In genomic region chr1:185462889-185463288, GRCm38 (mm10) we compare ENCODE assay signal across 25 mouse cellular contexts. TPM values are rescaled to one million over a fixed set of nuclear protein-coding genes. Genes with fewer than 3 reads are reported as not detected.
DNase-seq lines count a peak whose midpoint lies in the region; ATAC-seq and TF ChIP-seq lines count a peak whose summit lies in the region.
"Had no signal": no experiment of that assay in that cellular context is flagged by ENCODE, and none has a peak within 500 bp of the region (broad histone marks: within the 10 kb centered on the region; RNA-seq: fewer than 3 reads in every experiment).

No protein-coding gene starts in this region.

- H3K4me1 ChIP-seq in liver, embryonic 12.5 days: peaks cover 98% of the 10 kb centered on the region
- H3K4me1 ChIP-seq in liver, embryonic 11.5 days (replicated peaks; ENCODE audit: control insufficient read depth, insufficient read depth, low read length): peaks cover 10% of the 10 kb centered on the region
- peaks cover 51 to 58% of the 10 kb centered on the region in 2 experiments for H3K4me1 ChIP-seq in liver, embryonic 14.5 days (replicated peaks; ENCODE audit: control insufficient read depth in 2 of 2, insufficient read depth in 2 of 2, low read length in 1 of 2)
- peaks cover 30% of the 10 kb centered on the region for H3K4me1 ChIP-seq in liver, postnatal 0 days (ENCODE audit: insufficient read depth)
- H3K4me1 ChIP-seq in heart, embryonic 11.5 days (ENCODE audit: control insufficient read depth, insufficient read depth, low read length): no peaks in the 10 kb centered on the region
- H3K4me1 ChIP-seq: embryonic facial prominence, embryonic 12.5 days; embryonic facial prominence, embryonic 15.5 days; hindbrain, embryonic 15.5 days had no signal

- peak overlapping the region; percentile 36 for H3K9ac ChIP-seq in liver, embryonic 12.5 days
- H3K9ac ChIP-seq in liver, embryonic 11.5 days (ENCODE audit: low read depth, low read length): no peak overlapping the region
- H3K9ac ChIP-seq in liver, embryonic 14.5 days (replicated peaks): peak overlapping the region; percentile 12
- H3K9ac ChIP-seq in liver, postnatal 0 days (replicated peaks): no peak overlapping the region
- no peak overlapping the region for H3K9ac ChIP-seq in heart, embryonic 11.5 days (ENCODE audit: low read depth, low read length)
- H3K9ac ChIP-seq: embryonic facial prominence, embryonic 12.5 days; embryonic facial prominence, embryonic 15.5 days; forebrain, embryonic 15.5 days; hindbrain, embryonic 12.5 days; hindbrain, embryonic 15.5 days had no signal

- H3K36me3 ChIP-seq in liver, embryonic 12.5 days: peaks cover 99% of the 10 kb centered on the region
- peaks cover 8% of the 10 kb centered on the region; the same call in 1 of the 2 replicates for H3K36me3 ChIP-seq in liver, embryonic 11.5 days (ENCODE audit: control insufficient read depth, insufficient read depth, low read length)
- peaks cover 92% of the 10 kb centered on the region for H3K36me3 ChIP-seq in liver, embryonic 14.5 days (replicated peaks; ENCODE audit: control insufficient read depth, insufficient read depth, low read depth)
- H3K36me3 ChIP-seq in liver, postnatal 0 days (replicated peaks; ENCODE audit: insufficient read depth, low read length): peaks cover 47% of the 10 kb centered on the region
- no peaks in the 10 kb centered on the region for H3K36me3 ChIP-seq in heart, embryonic 11.5 days (ENCODE audit: control insufficient read depth, insufficient read depth, low read length)
- H3K36me3 ChIP-seq: embryonic facial prominence, embryonic 12.5 days; embryonic facial prominence, embryonic 15.5 days; heart, embryonic 10.5 days; hindbrain, embryonic 12.5 days had no signal

- peak overlapping the region; percentile 72 for H3K27ac ChIP-seq in liver, embryonic 12.5 days
- H3K27ac ChIP-seq in liver, embryonic 11.5 days (ENCODE audit: low read depth, low read length): no peak overlapping the region
- H3K27ac ChIP-seq in liver, embryonic 14.5 days: peak overlapping the region; percentile 29; the same call in 1 of the 2 replicates
- H3K27ac ChIP-seq in liver, postnatal 0 days (ENCODE audit: low read depth): no peak overlapping the region
- no peak overlapping the region for H3K27ac ChIP-seq in heart, embryonic 11.5 days (ENCODE audit: low read depth, low read length)
- H3K27ac ChIP-seq: embryonic facial prominence, embryonic 12.5 days; embryonic facial prominence, embryonic 15.5 days; forebrain, embryonic 15.5 days; heart, adult 2 months; heart, embryonic 10.5 days; hindbrain, embryonic 12.5 days; hindbrain, embryonic 15.5 days had no signal

- no peak overlapping the region for H3K4me3 ChIP-seq in liver, embryonic 12.5 days
- H3K4me3 ChIP-seq in liver, embryonic 11.5 days (ENCODE audit: low read depth, low read length): no peak overlapping the region
- no peak overlapping the region for H3K4me3 ChIP-seq in liver, embryonic 14.5 days (ENCODE audit: insufficient read depth in 1 of 2, low read depth in 2 of 2, low read length in 2 of 2)
- H3K4me3 ChIP-seq in liver, postnatal 0 days (ENCODE audit: low read depth, low read length): no peak overlapping the region
- H3K4me3 ChIP-seq in heart, embryonic 11.5 days (ENCODE audit: low read depth, low read length): no peak overlapping the region
- H3K4me3 ChIP-seq: embryonic facial prominence, embryonic 12.5 days; embryonic facial prominence, embryonic 15.5 days; forebrain, embryonic 15.5 days; heart, adult 2 months; heart, embryonic 10.5 days; hindbrain, embryonic 12.5 days; hindbrain, embryonic 15.5 days had no signal

- TF ChIP-seq EP300 in liver, embryonic 14.5 days (IDR thresholded peaks at IDR 0.05; ENCODE audit: low read depth): no peak
- TF ChIP-seq EP300 in liver, postnatal 0 days (IDR thresholded peaks at IDR 0.05; ENCODE audit: low read depth): no peak

- no peaks in the 10 kb centered on the region for H3K27me3 ChIP-seq in liver, embryonic 12.5 days (replicated peaks)
- no peaks in the 10 kb centered on the region for H3K27me3 ChIP-seq in liver, embryonic 11.5 days (replicated peaks; ENCODE audit: control insufficient read depth, insufficient read depth, low read length)
- no peaks in the 10 kb centered on the region for H3K27me3 ChIP-seq in liver, embryonic 14.5 days (ENCODE audit: control insufficient read depth, insufficient read depth, low read length)
- H3K27me3 ChIP-seq in liver, postnatal 0 days (ENCODE audit: insufficient read depth, low read length): no peaks in the 10 kb centered on the region
- H3K27me3 ChIP-seq in heart, embryonic 11.5 days (ENCODE audit: control insufficient read depth, insufficient read depth, low read length): no peaks in the 10 kb centered on the region
- H3K27me3 ChIP-seq: forebrain, embryonic 15.5 days; hindbrain, embryonic 12.5 days; hindbrain, embryonic 15.5 days had no signal

- DNase-seq in liver, embryonic 11.5 days (ENCODE audit: low spot score): no peak
- no peak for DNase-seq in liver, embryonic 14.5 days (ENCODE audit: low read depth in 3 of 3, low spot score in 3 of 3)
- DNase-seq in liver, postnatal 0 days: no peak
- DNase-seq: adrenal gland, adult 2 months; adrenal gland, postnatal 14 days; cerebellum, adult 11 months; cerebellum, adult 2 months; cerebellum, adult 9-11 months; cerebellum, postnatal 25 days; gastrocnemius, postnatal 25 days; heart, adult 2 months had no signal

- H3K9me3 ChIP-seq in liver, embryonic 12.5 days (replicated peaks): no peaks in the 10 kb centered on the region; the same call in 1 of the 2 replicates
- no peaks in the 10 kb centered on the region for H3K9me3 ChIP-seq in liver, embryonic 11.5 days (ENCODE audit: control insufficient read depth, low read length)
- H3K9me3 ChIP-seq in liver, embryonic 14.5 days (ENCODE audit: control insufficient read depth, low read length): no peaks in the 10 kb centered on the region
- H3K9me3 ChIP-seq in liver, postnatal 0 days (ENCODE audit: low read length): no peaks in the 10 kb centered on the region
- H3K9me3 ChIP-seq in heart, embryonic 11.5 days (replicated peaks; ENCODE audit: control insufficient read depth, low read length): no peaks in the 10 kb centered on the region
- H3K9me3 ChIP-seq: embryonic facial prominence, embryonic 12.5 days; embryonic facial prominence, embryonic 15.5 days; forebrain, embryonic 15.5 days; heart, embryonic 10.5 days; hindbrain, embryonic 12.5 days; hindbrain, embryonic 15.5 days had no signal

- no peak for ATAC-seq in liver, embryonic 12.5 days
- ATAC-seq in liver, embryonic 11.5 days (replicated peaks; ENCODE audit: low FRiP score): no peak
- no peak for ATAC-seq in liver, embryonic 14.5 days (ENCODE audit: insufficient read depth)
- ATAC-seq in liver, postnatal 0 days: peak; percentile 49
- ATAC-seq in granulocyte monocyte progenitor cell, adult 5-6 weeks (replicated peaks; ENCODE audit: poor library complexity, severe bottlenecking): no peak
- no peak for ATAC-seq in heart, embryonic 11.5 days (replicated peaks; ENCODE audit: insufficient number of reproducible peaks, low FRiP score, low TSS enrichment)
- ATAC-seq: CD4-positive, CD25-positive, alpha-beta regulatory T cell, adult 4 months; forebrain, embryonic 15.5 days had no signal

- 79% methylated on average over 5 of the region's 5 CpGs for WGBS in liver, embryonic 12.5 days (ENCODE audit: insufficient replicate concordance)
- WGBS in liver, embryonic 11.5 days: 73% methylated on average over 5 of the region's 5 CpGs
- 80% methylated on average over 5 of the region's 5 CpGs for WGBS in liver, embryonic 14.5 days (ENCODE audit: insufficient replicate concordance)
- 75% methylated on average over 5 of the region's 5 CpGs for whole genome bisulfite sequencing in liver, postnatal 0 days (ENCODE audit: insufficient replicate concordance)
- 69% methylated on average over 5 of the region's 5 CpGs for WGBS in heart, embryonic 11.5 days (ENCODE audit: insufficient replicate concordance)

- H3K4me2 ChIP-seq in liver, embryonic 12.5 days: peak overlapping the region; percentile 72
- no peak overlapping the region for H3K4me2 ChIP-seq in liver, embryonic 11.5 days
- peak overlapping the region; percentile 18; the same call in 1 of the 2 replicates for H3K4me2 ChIP-seq in liver, embryonic 14.5 days (ENCODE audit: low read depth)
- H3K4me2 ChIP-seq in liver, postnatal 0 days (ENCODE audit: low read depth, low read length): no peak overlapping the region
- H3K4me2 ChIP-seq in heart, embryonic 11.5 days: no peak overlapping the region
- H3K4me2 ChIP-seq: embryonic facial prominence, embryonic 12.5 days; embryonic facial prominence, embryonic 15.5 days; forebrain, embryonic 15.5 days; hindbrain, embryonic 12.5 days; hindbrain, embryonic 15.5 days had no signal

- TF ChIP-seq CTCF in liver, embryonic 14.5 days (IDR thresholded peaks at IDR 0.05; ENCODE audit: low read depth): no peak
- TF ChIP-seq CTCF in liver, postnatal 0 days (IDR thresholded peaks at IDR 0.05; ENCODE audit: low read depth): no peak

RNA-seq across cellular contexts. Expression of gene Slc30a10, which starts 8.2 kb away (rescaled TPM):
- polyA plus RNA-seq in liver, embryonic 12.5 days (2016; fragmentation: Nextera tagmentation; extraction: Ambion mirVana): 17.6 and 18.5 TPM in 2 replicates
- 22.8 and 23.5 TPM in 2 replicates for polyA plus RNA-seq in liver, embryonic 11.5 days (2014; fragmentation: Nextera tagmentation; extraction: Ambion mirVana)
- polyA plus RNA-seq in liver, embryonic 14.5 days (2012; rRNA removed): 19.5 and 21.2 TPM in 2 replicates
- 13.3 and 14.9 TPM in 2 replicates for polyA plus RNA-seq in liver, embryonic 14.5 days (2014; fragmentation: Nextera tagmentation; extraction: Ambion mirVana)
- 8.0 and 9.1 TPM in 2 replicates for polyA plus RNA-seq in liver, postnatal 0 days (2015; fragmentation: Nextera tagmentation; extraction: Ambion mirVana)
- total RNA-seq in granulocyte monocyte progenitor cell, adult 5-6 weeks (2014; fragmentation: Nextera tagmentation): not detected in 2 replicates
- not detected in 2 replicates for total RNA-seq in granulocyte monocyte progenitor cell, adult 5-6 weeks (2017)
- 3.9 and 5.0 TPM in 2 replicates for polyA plus RNA-seq in heart, embryonic 11.5 days (2014; fragmentation: Nextera tagmentation; extraction: Ambion mirVana)
- total RNA-seq: gastrocnemius, adult 8-10 months; gastrocnemius, postnatal 25 days; heart, adult 2 months; heart, postnatal 25 days; hematopoietic stem cell, adult 5-6 weeks had no signal
- polyA plus RNA-seq: adrenal gland, adult 2 months; C2C12; CD4-positive, CD25-positive, alpha-beta regulatory T cell, adult 4 months; heart, adult 2 months had no signal

Comparison
In these comparisons a context has a peak if more than half of its experiments do, and no peak if none do; other contexts are left out.
1. H3K27ac ChIP-seq: peak in liver, embryonic 12.5 days (single experiment) and liver, embryonic 14.5 days (single experiment); none in liver, embryonic 11.5 days (single experiment), liver, postnatal 0 days (single experiment) and heart, embryonic 11.5 days (single experiment).
2. H3K4me2 ChIP-seq: peak in liver, embryonic 12.5 days (single experiment) and liver, embryonic 14.5 days (single experiment); none in liver, embryonic 11.5 days (single experiment), liver, postnatal 0 days (single experiment) and heart, embryonic 11.5 days (single experiment).
3. H3K9ac ChIP-seq: peak in liver, embryonic 12.5 days (single experiment) and liver, embryonic 14.5 days (single experiment); none in liver, embryonic 11.5 days (single experiment), liver, postnatal 0 days (single experiment) and heart, embryonic 11.5 days (single experiment).